Mouse (Mus musculus): ENCODE results near the gene Tnnt1. TPM values are rescaled to one million over a fixed set of nuclear protein-coding genes. Genes with fewer than 3 reads are reported as not detected.

Gene Tnnt1
- polyA plus RNA-seq, 1 experiment from 2014 or later, result 2.5 TPM

Other genes starting within 250 kb of the Tnnt1 start
- gene Ncr1, start 178.7 kb downstream of the Tnnt1 start, polyA plus RNA-seq (2015; fragmentation: Nextera tagmentation; extraction: Ambion mirVana), result not detected in 2 replicates
- 0.06 TPM in 1 of 2 replicates, not detected in the other for gene Gp6, start 118.6 kb downstream of the Tnnt1 start, polyA plus RNA-seq (2015; fragmentation: Nextera tagmentation; extraction: Ambion mirVana)
- gene Rdh13, start 70.7 kb downstream of the Tnnt1 start, polyA plus RNA-seq (2015; fragmentation: Nextera tagmentation; extraction: Ambion mirVana), result 34.8 and 37.3 TPM in 2 replicates
- 7.0 TPM in 2 replicates for gene Eps8l1, start 55.7 kb downstream of the Tnnt1 start, polyA plus RNA-seq (2015; fragmentation: Nextera tagmentation; extraction: Ambion mirVana)
- 48.4 and 50.3 TPM in 2 replicates for gene Ppp1r12c, start 14.7 kb downstream of the Tnnt1 start, polyA plus RNA-seq (2015; fragmentation: Nextera tagmentation; extraction: Ambion mirVana)
- 1.8 and 1.9 TPM in 2 replicates for gene Tnni3, start 7.8 kb upstream of the Tnnt1 start, polyA plus RNA-seq (2015; fragmentation: Nextera tagmentation; extraction: Ambion mirVana)
- gene Dnaaf3, start 16.1 kb upstream of the Tnnt1 start, polyA plus RNA-seq (2015; fragmentation: Nextera tagmentation; extraction: Ambion mirVana), result 1.6 and 1.7 TPM in 2 replicates
- gene Syt5, start 31.2 kb upstream of the Tnnt1 start, polyA plus RNA-seq (2015; fragmentation: Nextera tagmentation; extraction: Ambion mirVana), result 158 and 164 TPM in 2 replicates
- 0.24 and 0.52 TPM in 2 replicates for gene Ptprh, start 87.7 kb upstream of the Tnnt1 start, polyA plus RNA-seq (2015; fragmentation: Nextera tagmentation; extraction: Ambion mirVana)
- 2.7 and 3.1 TPM in 2 replicates for gene Tmem86b, start 115.0 kb upstream of the Tnnt1 start, polyA plus RNA-seq (2015; fragmentation: Nextera tagmentation; extraction: Ambion mirVana)
- gene Ppp6r1, start 142.6 kb upstream of the Tnnt1 start, polyA plus RNA-seq (2015; fragmentation: Nextera tagmentation; extraction: Ambion mirVana), result 9.2 and 9.3 TPM in 2 replicates
- gene Hspbp1, start 168.7 kb upstream of the Tnnt1 start, polyA plus RNA-seq (2015; fragmentation: Nextera tagmentation; extraction: Ambion mirVana), result 142 and 146 TPM in 2 replicates
- 6.7 and 7.9 TPM in 2 replicates for gene Brsk1, start 174.2 kb upstream of the Tnnt1 start, polyA plus RNA-seq (2015; fragmentation: Nextera tagmentation; extraction: Ambion mirVana)
- 0.08 and 0.24 TPM in 2 replicates for gene Tmem150b, start 208.9 kb upstream of the Tnnt1 start, polyA plus RNA-seq (2015; fragmentation: Nextera tagmentation; extraction: Ambion mirVana)
- 64.3 and 70.6 TPM in 2 replicates for gene Kmt5c, start 223.7 kb upstream of the Tnnt1 start, polyA plus RNA-seq (2015; fragmentation: Nextera tagmentation; extraction: Ambion mirVana)
- 13.7 and 14.1 TPM in 2 replicates for gene Cox6b2, start 236.7 kb upstream of the Tnnt1 start, polyA plus RNA-seq (2015; fragmentation: Nextera tagmentation; extraction: Ambion mirVana)

Measured in forebrain, embryonic 15.5 days (tissue).